Comparison of ENCODE assay signal across 1 mouse cellular context in the genomic region with DNA sequence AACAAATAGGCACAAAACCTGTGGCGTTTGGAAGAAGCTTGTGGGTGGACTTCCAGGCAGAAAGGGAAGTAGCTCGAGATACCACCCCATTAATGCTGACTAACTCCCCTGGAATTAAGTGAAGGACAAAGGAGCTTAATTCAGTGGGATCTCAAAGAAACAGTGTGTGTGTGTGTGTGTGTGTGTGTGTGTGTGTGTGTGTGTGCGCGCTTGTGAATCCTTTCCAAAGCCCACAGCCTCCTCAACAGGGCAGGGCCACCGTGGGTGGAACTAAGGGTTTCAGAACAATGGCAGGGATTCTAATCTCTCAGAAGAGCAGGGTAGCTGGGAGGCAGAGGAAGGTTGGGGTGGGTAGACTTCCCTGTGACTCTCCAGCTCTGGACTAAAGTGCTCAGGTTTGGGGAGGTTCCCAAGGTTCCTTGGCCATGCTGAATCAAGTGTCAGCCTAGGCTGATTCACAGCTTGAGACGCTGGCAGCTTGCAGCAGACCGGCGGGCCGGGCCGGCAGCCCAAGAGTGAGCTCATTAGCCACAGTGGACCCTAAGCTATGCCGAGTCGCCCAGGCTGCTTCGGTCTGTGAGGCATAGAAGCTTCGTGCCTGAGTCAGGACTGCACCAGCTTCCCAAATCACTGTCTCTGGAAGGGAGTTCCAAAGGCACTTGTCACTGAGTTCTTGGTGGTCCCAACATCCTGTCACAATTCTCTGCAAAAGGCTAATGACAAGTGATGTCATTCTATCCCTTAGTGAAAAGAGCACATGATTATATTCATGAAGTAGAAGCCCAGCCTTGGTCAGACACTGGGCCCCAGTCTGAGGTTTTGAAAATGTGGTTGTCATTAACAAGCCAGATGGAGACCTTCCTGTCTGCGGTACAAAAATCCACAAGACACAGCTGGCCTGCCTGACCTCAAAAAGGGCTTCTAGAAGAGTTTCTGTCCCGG.
TF ChIP-seq lines count a peak whose summit lies in the region.

No protein-coding gene starts in this region.

TF ChIP-seq in CH12.LX, 34 proteins besides CTCF, POLR2A, EP300 and RAD21 (continued from another document):
- peak; percentile 51; the same call in 1 of the 2 replicates for TF ChIP-seq MAX (IDR thresholded peaks at IDR 0.05; ENCODE audit: low read length)
TF ChIP-seq in CH12.LX: peak in this region for 9.
